ENCODE assay signal across 8 mouse cellular contexts in genomic region chr5:74092833-74093555, GRCm38 (mm10). TPM values are rescaled to one million over a fixed set of nuclear protein-coding genes. Genes with fewer than 3 reads are reported as not detected.
DNase-seq lines count a peak whose midpoint lies in the region; ATAC-seq lines count a peak whose summit lies in the region.

No protein-coding gene starts in this region.

- peak; percentile 99 for DNase-seq in adipocyte (ENCODE audit: low spot score)
- DNase-seq in embryo, embryonic 10 days (ENCODE audit: low spot score), result peak; percentile 97
- DNase-seq in gastrocnemius, postnatal 10 days, result peak; percentile 83
- DNase-seq in induced T-regulatory cell, adult 2 months (ENCODE audit: low read depth), result peak; percentile 97
- peak; percentile 90 to 95 for DNase-seq in left cerebral cortex, adult 9 months (ENCODE audit: low spot score in 2 of 2)
- peak; percentile 88 for DNase-seq in right cerebral cortex, postnatal 14 days
- peak; percentile 85 to 95 for DNase-seq in urinary bladder, postnatal 36 days (ENCODE audit: low spot score in 2 of 2)

- ATAC-seq in megakaryocyte progenitor cell, adult 5-6 weeks (replicated peaks; ENCODE audit: poor library complexity), result peak; percentile 98

RNA-seq across cellular contexts. Expression of gene Usp46, which starts 24.8 kb away (rescaled TPM):
- 10 to 100 TPM; 21.7 to 21.8 TPM for total RNA-seq in gastrocnemius, postnatal 10 days (2021)
- total RNA-seq in megakaryocyte progenitor cell, adult 5-6 weeks (2015), result 20.5 and 25.0 TPM in 2 replicates
- total RNA-seq in megakaryocyte progenitor cell, adult 5-6 weeks (2017), result 14.2 and 21.7 TPM in 2 replicates

Comparison
In these comparisons a context has a peak if more than half of its experiments do, and no peak if none do; other contexts are left out.
1. Peak in every context shown above with its lines: DNase-seq and ATAC-seq.